Mouse (Mus musculus) CD4-positive, CD25-positive, alpha-beta regulatory T cell, adult 4 months (primary cell): Measurements from ENCODE around the gene Csnk2b. TPM values are rescaled to one million over a fixed set of nuclear protein-coding genes. Genes with fewer than 3 reads are reported as not detected.

Experiments used
- ATAC-seq: one replicate; pipeline ENCODE4 v1.8.0; 2017
- polyA plus RNA-seq, 2 experiments: library from polyadenylated mRNA; unstranded; fragments of 100-300 nt; shearing (Covaris generic); gene quantifications; one replicate each; pipeline ENCODE4 v1.2.1; 2017

The Csnk2b gene
- polyA plus RNA-seq, 2 experiments from 2014 or later: 243 to 284 TPM

DNA sequence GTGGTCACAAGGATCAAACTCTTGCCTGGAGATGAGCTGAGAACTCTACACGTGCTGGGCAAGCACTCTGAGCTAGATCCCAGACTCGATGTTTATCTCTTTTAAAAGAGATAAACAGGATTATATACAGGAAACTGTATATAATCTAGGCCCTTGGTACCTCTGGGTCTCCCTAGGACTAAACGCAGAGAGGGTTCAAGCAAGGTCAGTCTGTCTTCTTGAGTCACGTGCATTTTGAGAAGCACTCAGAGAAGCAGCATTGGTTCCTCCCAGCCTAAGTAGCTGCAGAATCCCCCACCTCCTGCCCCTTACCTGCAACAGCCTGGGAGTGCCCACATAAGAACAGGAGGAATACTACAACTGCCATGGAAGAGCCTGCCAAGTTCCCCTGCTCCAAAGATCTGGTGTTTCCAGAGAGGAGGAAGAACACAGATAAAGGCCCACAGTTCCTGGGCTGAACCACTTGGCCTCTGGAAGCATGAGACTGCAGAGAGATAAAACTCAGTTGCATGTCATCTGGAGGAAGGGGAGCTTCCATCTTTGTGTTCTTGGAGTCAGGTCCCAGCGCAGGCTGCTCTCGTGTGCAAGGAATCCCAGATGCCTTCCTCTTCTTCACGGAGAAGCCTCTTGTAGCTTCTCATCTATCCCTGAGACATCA lies 36.5 kb downstream of the Csnk2b start, which contains the start of gene Ly6g6f:
Ly6g6f (minus strand) TSS at position 403 of the 658 bp plus-strand sequence.
- no peak for ATAC-seq

DNA sequence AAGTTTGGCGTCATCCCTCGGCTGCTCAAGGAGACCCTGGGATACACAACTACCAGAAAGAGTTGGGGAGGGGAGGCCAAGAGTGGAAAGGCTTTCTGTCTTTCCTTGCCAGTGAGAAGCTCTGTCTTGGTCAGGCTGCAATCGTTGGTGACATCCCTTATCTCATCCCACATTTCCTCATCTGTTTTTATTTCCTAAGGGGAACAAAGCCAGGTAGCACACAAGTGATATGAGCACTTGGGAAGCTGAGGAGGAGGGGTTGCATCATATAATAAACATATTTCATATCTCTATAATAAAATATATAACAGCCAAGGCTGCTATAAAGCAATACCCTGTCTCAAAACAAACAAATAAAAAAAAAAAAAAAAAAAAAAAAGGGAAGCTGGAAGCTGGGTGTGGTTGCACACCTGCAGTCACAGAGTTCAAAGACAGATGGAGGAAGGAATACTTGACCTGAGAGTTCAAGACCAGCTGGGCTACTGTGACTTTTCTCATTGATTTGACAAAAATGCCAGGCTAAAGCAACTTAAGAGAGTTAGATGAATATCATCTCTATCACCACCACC lies 37.8 kb downstream of the Csnk2b start:
- ATAC-seq: no peak

DNA sequence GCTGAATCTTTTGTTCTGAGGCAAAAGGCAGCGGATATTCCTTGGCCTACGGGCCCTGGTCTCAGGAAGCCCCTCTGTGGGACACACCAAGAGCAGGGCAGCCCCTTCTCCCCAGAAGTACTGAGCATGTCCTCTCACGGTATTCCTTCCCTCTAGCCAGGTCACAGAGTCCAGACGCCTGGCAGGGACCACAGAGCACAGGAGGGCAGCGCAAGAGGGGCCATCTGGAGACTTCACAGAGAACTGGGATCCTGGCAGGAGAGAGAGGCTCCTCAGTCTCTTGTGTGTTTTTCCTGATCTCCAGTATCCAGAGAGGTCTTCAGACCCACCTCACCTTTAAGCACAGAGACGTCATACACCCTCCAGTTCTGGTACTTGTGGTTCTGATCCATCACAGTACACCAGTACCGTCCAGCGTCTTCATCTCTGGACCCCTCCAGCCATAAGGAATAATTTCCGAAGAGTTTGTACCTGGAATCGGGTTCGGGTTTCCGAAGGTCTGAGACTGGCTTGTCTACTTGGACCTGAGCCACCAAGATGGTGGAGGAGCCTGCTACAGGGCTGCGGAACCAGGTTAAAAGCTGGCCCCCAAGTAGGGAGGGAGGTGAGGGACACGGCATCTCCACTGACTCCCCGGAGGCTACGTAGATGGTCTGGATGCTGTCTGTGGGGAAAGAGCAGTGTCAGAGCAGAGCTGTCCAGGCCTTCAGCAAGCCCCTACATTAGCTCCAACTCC lies 38.8 kb downstream of the Csnk2b start:
- no peak for ATAC-seq

DNA sequence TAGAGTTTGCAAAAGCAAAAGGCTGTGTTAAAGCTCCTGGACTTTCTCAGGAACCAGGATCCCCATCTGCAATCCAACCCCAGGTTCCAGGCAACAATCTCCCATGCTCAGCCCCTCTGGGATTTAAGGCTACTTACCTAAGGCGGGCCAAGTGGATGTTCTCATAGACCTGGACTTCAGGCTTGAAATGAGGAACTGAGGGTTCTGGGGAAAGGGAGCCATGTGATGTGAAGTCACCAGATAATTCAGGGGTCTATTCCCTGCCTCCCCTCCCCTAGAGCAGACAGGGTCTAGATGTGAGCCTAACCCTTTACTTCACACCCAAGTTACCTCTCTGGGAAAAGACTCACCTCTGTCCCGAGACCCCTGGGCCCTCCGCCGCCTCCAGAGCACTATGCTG lies 41.1 kb downstream of the Csnk2b start:
- no peak for ATAC-seq

DNA sequence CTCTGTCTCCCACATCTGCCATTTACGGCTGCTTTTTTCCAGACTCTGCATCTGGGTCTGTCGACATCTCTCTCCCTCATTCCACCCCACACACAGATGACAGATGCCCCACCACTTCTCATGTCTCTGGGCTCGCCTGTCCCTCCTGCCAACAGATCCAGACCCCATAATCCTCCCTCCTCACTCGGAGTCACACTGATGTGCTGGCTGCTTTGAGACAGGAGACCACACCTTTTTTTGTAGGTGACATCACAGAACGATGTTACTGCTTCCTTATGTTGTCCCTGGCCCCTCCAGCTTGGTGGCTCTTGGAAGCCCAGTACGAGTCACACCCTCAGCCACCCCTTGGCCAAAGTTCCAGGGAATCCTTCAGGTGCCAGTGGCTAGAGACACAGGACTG lies 41.6 kb downstream of the Csnk2b start:
- ATAC-seq: no peak

DNA sequence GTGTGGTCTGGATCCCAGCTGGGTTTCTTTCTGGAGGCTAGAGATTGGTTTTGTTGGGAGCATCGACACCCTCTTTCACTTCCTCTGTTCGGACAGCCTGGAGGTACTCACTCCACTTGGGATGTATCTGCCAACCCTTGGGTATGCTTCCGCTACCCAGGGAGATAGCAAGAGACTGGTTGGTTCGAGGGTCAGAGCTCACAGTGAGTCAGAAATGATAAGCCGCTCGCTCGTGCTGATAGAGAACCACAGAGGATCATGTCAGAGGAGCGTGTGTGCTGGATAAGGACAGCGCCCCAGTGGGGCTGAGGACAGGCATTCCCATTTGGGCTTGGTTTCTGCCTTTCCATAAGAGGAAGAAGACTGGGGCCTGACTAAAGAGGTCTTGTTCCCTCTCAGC lies 42.1 kb downstream of the Csnk2b start:
- no peak for ATAC-seq

DNA sequence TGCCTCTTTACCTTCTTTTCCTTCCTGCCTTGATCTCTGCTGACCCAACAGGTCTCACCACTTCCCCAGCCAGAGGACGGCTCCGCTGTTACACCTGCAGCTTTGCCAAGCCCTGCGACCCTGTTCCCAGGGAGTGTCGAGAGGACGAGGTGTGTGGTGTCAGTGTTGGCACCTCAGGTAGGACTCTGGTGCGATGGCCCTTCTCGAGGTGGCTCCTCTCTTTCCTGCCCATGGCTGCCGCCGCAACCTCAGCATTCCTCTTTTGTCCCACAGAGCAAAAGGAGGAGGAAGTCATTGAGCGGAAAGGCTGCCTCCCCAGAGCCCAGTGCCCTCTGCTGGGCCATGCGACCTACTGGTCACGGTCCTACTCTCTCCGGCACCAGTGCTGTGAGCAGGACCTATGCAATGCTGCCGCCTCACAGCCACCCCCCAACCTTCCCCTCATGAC lies 44.0 kb downstream of the Csnk2b start, which contains the start of gene Ly6g6d:
Ly6g6d (minus strand) TSS at position 280 of the 448 bp plus-strand sequence.
- ATAC-seq: no peak

DNA sequence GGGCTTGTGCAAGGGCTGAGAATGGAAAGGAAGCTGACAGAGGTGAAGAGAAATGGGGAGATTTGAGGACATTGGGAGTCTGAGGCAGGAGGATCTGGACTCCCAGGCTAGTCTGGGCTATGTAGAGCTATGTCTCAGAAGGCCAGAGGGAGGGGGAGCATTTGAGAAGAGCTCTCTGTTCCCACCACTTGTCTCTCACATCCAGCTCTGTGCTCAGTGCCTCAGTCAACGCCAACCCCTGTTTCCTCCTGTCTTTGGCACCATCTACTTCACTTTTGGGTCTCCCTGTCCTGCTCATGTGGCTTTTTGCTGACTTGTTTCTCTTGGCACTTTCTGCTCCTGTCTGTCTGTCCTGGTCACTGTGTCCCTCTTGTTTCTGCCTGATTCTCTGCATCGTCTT lies 44.6 kb downstream of the Csnk2b start:
- no peak for ATAC-seq

DNA sequence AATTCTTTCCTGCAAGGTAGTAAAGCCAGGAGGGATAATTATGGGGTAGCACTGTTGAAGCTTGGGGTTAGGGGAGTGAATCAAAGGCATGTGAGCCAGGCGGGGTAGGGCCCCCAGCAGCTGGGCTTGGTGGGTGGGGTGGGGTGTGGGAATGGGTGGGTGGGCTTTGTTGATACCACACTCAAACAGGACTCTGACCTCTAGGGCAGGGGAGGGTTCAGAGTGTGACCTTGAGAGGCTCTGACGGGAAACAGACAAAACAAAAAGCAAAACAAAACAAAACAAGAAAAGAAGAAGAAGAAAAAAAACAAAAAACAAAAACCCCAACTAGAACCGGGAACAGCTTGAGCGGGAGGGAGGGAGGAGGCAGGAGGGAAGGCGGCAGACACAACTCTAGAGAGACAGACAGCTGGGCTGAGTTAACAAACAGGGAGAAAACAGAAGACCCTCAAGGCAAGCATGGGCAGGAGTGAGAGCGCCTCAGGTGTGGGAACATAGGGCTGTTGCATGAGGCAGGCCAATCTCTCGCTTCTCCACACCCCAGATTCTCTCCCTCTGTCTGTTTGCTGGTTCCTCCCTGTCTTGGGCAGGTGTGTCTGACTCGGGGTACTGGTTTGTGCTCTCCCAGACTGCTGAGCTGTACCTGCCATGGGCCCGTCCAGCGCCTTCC lies 45.2 kb downstream of the Csnk2b start, which contains the start of gene Ly6g6e:
Ly6g6e (plus strand) TSS at position 396 of the 670 bp plus-strand sequence.
- ATAC-seq: no peak

DNA sequence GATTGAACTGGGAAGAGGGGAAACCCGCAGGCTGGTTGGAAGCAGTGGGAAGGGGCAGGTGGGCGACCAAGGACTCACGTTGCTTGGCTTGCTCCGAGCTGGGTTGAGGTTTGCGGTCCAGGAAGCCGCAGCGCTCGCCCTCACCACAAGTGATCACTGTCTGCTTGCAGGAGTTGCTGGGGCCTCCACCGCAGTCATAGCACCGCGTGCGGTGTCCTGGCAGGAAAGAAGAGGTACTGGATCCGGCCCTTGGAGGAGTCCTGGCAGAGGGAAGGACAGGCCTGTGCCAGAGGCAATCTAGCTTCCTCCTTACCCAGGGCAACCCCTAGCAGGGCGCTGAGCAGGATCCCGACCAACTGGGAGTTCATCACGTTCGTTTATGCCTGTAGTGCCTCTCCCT lies 47.8 kb downstream of the Csnk2b start:
- ATAC-seq: no peak

DNA sequence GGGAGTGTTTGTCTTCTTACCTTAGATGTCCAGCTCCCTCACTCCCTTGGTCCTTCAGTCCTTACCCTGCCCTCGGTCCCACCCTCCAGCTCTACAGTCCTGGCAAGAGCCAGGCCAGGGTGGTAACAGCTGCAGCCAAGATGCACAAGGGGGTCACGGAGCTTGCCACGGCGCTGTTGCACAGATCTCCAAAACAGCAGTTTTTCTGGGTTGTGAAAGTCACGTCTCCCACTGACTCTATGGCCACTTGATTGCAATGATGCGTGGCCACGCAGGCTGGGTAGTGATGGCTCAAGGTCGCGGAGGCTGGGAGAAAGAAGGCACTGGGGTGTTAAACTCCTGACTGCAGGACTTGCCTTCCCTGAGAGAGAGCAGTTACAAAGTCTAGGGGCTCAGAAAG lies 50.4 kb downstream of the Csnk2b start:
- no peak for ATAC-seq

DNA sequence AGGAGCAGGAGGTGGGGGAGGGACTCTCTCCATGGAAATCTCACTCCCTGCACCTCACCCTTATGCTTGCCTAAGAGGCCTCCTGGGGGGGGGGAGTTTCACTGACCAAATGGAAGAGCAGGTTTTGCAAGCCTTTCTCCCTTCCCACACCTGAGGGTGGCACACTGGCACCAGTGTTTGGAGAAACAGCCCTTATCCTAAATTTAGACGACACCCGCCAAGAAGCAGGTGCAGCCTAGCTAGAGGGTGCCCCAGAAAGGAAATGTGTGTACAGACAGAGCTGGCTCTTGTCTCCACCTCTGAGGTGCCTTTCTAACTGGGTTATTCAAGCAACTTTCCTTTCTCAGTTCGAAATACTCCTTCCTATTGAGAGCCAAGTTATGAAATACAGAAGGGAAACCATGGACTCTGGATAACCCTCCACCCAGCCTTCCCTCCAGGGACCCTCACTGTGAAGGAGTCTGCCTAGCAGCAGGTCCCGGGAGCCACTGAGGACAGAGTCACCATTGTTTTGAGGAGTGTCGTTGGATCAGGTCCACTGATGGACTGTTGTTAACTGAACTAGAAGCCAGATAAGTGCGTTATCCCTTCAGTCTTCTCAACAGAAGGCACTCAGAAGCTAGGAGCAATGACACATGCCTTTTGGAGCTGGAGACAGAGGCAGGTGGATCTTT lies 51.2 kb downstream of the Csnk2b start:
- ATAC-seq: no peak

DNA sequence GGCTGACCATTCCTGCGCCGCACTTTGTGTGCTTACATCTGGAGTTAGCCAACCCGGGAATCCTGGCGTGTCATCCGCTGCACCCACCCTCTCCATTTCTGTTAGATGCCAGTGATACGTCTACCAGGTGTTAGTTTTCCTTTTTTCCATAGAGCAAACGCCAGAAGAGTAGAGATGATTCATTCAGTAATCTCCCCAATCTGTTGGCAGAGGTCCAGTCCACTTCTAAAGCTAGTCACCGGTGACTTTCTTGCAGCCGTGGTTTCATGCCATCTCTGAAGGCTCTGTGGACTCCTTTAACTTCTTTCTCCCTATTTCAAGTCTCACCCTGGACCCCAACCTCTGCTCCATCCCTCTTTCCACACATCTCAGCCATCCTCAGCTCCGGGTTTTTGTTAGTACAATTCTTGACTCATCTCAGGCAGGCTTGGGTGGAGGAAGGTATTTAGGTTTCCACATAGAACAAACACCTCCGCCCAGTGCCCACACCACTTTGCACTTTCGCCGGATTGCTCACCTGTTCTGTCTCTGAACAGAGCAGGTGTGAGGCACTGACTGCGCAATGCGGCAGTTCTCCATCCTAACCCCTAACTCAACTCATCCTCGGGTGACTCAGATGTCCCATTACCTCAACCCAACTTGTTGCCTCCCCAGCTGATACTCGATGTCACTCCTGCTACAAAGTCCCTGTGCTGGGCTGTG lies 53.5 kb downstream of the Csnk2b start:
- ATAC-seq: no peak

Other genes starting within 250 kb of the Csnk2b start
- not detected for gene Zbtb12, start 242.6 kb downstream of the Csnk2b start, polyA plus RNA-seq
- gene Gm20547, start 240.0 kb downstream of the Csnk2b start, polyA plus RNA-seq: not detected
- 1 to 10 TPM; 1.1 to 2.5 TPM for gene C2, start 223.8 kb downstream of the Csnk2b start, polyA plus RNA-seq
- 10 to 100 TPM; 21.8 to 30.5 TPM for gene Ehmt2, start 223.6 kb downstream of the Csnk2b start, polyA plus RNA-seq
- gene Slc44a4, start 207.6 kb downstream of the Csnk2b start, polyA plus RNA-seq: not detected
- 10 to 100 TPM; 32.5 to 40.6 TPM for gene Neu1, start 190.8 kb downstream of the Csnk2b start, polyA plus RNA-seq
- gene Hspa1b, start 162.8 kb downstream of the Csnk2b start, polyA plus RNA-seq: 1 to 10 TPM in 1 of 2 experiments, under 1 TPM in 1; 0.84 to 3.7 TPM
- 1 to 10 TPM in 1 of 2 experiments, not detected in 1; 3.1 TPM for gene Gm20481, start 152.1 kb downstream of the Csnk2b start, polyA plus RNA-seq
- 1 to 10 TPM in 1 of 2 experiments, not detected in 1; 1.1 TPM for gene Hspa1a, start 149.9 kb downstream of the Csnk2b start, polyA plus RNA-seq
- gene Hspa1l, start 149.3 kb downstream of the Csnk2b start, polyA plus RNA-seq: 1 to 10 TPM in 1 of 2 experiments, under 1 TPM in 1; 0.17 to 1.3 TPM
- 10 to 100 TPM; 51.4 to 54.8 TPM for gene Lsm2, start 140.2 kb downstream of the Csnk2b start, polyA plus RNA-seq
- 10 to 100 TPM; 28.4 to 31.6 TPM for gene Vars, start 121.1 kb downstream of the Csnk2b start, polyA plus RNA-seq
- under 1 TPM; 0.12 to 0.14 TPM for gene Vwa7, start 105.5 kb downstream of the Csnk2b start, polyA plus RNA-seq
- 1 to 10 TPM; 2.7 to 2.8 TPM for gene Sapcd1, start 94.0 kb downstream of the Csnk2b start, polyA plus RNA-seq
- gene Msh5, start 75.3 kb downstream of the Csnk2b start, polyA plus RNA-seq: 1 to 10 TPM; 1.8 to 2.5 TPM
- gene Clic1, start 72.1 kb downstream of the Csnk2b start, polyA plus RNA-seq: 100 to 1,000 TPM; 490 to 619 TPM
- 1 to 10 TPM; 1.1 to 6.3 TPM for gene Ddah2, start 63.0 kb downstream of the Csnk2b start, polyA plus RNA-seq
- gene Ly6g6c, start 56.7 kb downstream of the Csnk2b start, polyA plus RNA-seq: not detected
- gene Mpig6b, start 55.9 kb downstream of the Csnk2b start, polyA plus RNA-seq: not detected
- gene Ly6g6e, start 45.2 kb downstream of the Csnk2b start, polyA plus RNA-seq: not detected
- gene Ly6g6d, start 44.0 kb downstream of the Csnk2b start, polyA plus RNA-seq: not detected
- gene Ly6g6f, start 36.4 kb downstream of the Csnk2b start, polyA plus RNA-seq: not detected
- gene Abhd16a, start 32.8 kb downstream of the Csnk2b start, polyA plus RNA-seq: 10 to 100 TPM; 23.5 to 27.2 TPM
- not detected for gene Ly6g5c, start 13.8 kb downstream of the Csnk2b start, polyA plus RNA-seq
- gene Ly6g5b, start 6.6 kb downstream of the Csnk2b start, polyA plus RNA-seq: 1 to 10 TPM; 2.5 to 2.8 TPM
- gene Gpank1, start 598 bp downstream of the Csnk2b start, polyA plus RNA-seq: 10 to 100 TPM; 80.4 to 86.0 TPM
- gene D17H6S53E, start 4.3 kb upstream of the Csnk2b start, polyA plus RNA-seq: 10 to 100 TPM; 24.2 to 33.4 TPM
- gene Apom, start 10.0 kb upstream of the Csnk2b start, polyA plus RNA-seq: under 1 TPM in 1 of 2 experiments, not detected in 1; 0.32 TPM
- 10 to 100 TPM; 16.9 to 31.5 TPM for gene Bag6, start 13.1 kb upstream of the Csnk2b start, polyA plus RNA-seq
- gene Prrc2a, start 42.8 kb upstream of the Csnk2b start, polyA plus RNA-seq: 10 to 100 TPM; 43.0 to 75.1 TPM
- 1 to 10 TPM; 1.8 to 3.7 TPM for gene Aif1, start 54.0 kb upstream of the Csnk2b start, polyA plus RNA-seq
- gene Lst1, start 66.4 kb upstream of the Csnk2b start, polyA plus RNA-seq: 10 to 100 TPM in 1 of 2 experiments, 1 to 10 TPM in 1; 7.3 to 10.0 TPM
- gene Ltb, start 72.4 kb upstream of the Csnk2b start, polyA plus RNA-seq: 100 to 1,000 TPM; 154 to 344 TPM
- gene Tnf, start 80.0 kb upstream of the Csnk2b start, polyA plus RNA-seq: 10 to 100 TPM; 15.3 to 23.5 TPM
- 10 to 100 TPM; 82.7 to 99.0 TPM for gene Lta, start 83.3 kb upstream of the Csnk2b start, polyA plus RNA-seq
- gene Gm16181, start 98.8 kb upstream of the Csnk2b start, polyA plus RNA-seq: 1 to 10 TPM in 1 of 2 experiments, under 1 TPM in 1; 0.79 to 1.4 TPM
- gene Atp6v1g2, start 111.6 kb upstream of the Csnk2b start, polyA plus RNA-seq: 1 to 10 TPM; 6.3 to 8.2 TPM
- 1 to 10 TPM; 2.0 to 2.2 TPM for gene Nfkbil1, start 113.7 kb upstream of the Csnk2b start, polyA plus RNA-seq
- 100 to 1,000 TPM; 255 to 357 TPM for gene Ddx39b, start 119.7 kb upstream of the Csnk2b start, polyA plus RNA-seq
- gene H2-D1, start 140.7 kb upstream of the Csnk2b start, polyA plus RNA-seq: 1,000 to 10,000 TPM; 4,417 to 6,162 TPM
- gene H2-Q1, start 198.4 kb upstream of the Csnk2b start, polyA plus RNA-seq: under 1 TPM in 1 of 2 experiments, not detected in 1; 0.13 TPM
- gene H2-Q2, start 220.2 kb upstream of the Csnk2b start, polyA plus RNA-seq: 10 to 100 TPM in 1 of 2 experiments, 1 to 10 TPM in 1; 9.8 to 10.8 TPM